Mouse (Mus musculus): ENCODE measurements around the gene Rad54l.

The Rad54l gene

DNA sequence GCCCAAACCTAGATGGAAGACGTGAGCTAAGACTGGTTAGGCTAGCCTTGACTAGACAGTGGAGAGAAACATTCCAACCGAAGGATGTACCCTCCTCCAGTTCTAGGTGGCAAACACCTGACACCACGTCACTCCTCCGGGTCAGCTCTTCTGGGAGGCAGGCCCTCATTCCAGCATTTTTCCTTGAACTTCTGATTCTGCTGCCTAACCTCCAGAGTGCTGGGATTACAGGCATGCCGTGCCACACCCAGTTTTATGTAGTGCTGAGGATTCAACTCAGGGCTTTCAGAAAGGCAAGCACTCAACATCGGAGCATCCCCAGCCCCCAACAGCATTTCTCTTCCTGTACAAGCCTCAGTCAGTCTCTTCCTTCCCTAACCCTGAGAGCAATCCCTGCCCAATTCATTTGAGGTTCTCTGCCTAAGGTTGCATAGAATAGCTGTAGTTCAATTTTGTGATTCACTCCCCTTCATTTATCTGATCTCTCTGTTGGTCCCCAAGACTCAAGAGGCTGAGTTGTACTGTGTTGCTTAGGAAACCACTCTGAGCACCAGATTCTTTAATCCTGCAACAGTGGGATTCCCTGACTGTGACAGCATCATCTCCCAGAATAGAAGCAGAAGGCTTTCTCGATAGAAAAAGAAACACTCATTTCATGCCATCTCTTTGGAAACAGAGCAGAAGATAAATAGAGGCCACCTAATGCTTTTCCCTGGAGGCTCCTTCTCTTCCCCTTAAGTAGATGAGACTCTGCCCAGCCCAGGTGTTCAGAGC, 17.5 kb upstream of the Rad54l start:
- DNase-seq (ENCODE audit: low spot score), result no peak

DNA sequence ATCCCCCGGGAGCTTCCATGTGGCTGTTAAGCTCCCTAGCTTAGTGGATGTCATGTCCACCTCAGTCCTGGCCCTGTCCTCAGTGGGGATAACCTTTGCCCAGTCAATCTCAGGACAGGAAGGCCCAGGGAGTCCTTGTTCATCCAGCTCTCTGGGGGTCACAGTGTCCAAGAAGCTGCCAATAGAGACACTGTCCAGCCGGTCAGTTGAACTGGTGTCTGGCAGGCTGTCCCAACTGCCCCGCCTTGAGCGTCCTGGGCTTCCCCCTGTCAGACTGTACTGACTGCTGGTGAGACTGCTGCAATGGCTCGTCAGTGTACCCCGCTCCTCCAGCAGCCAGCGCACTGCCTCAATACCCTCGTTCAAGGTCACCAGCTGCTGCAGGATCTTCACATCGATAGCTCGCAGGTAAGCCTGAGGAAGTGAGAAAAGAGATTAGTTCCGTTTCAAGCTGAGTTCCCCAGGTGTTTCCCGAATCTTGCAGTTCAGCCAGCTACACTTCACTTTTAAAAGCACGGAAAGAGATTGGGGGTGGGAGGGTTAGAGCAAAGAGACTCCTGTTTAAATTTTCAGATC, 14.0 kb upstream of the Rad54l start:
- DNase-seq (ENCODE audit: low spot score), result no peak

DNA sequence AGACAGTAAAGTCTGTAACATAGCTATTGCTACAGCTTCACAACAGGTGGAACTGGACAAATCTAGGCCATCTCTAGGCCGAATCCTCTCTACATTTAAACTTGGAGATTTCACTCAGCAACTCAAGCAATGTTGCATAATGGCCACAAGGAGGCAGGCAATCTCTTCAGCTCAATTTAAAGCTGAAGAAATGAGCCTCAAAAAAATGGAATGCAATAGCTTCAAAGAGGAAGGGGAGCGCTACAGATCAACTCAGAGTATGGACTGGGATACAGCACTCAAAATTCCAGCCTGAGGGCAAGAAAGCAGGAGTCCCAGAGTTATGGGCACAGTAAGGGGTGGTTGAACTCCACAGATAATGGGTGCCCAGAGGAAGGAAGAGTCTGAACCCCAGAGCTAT, 11.5 kb upstream of the Rad54l start:
- no peak for DNase-seq (ENCODE audit: low spot score)

DNA sequence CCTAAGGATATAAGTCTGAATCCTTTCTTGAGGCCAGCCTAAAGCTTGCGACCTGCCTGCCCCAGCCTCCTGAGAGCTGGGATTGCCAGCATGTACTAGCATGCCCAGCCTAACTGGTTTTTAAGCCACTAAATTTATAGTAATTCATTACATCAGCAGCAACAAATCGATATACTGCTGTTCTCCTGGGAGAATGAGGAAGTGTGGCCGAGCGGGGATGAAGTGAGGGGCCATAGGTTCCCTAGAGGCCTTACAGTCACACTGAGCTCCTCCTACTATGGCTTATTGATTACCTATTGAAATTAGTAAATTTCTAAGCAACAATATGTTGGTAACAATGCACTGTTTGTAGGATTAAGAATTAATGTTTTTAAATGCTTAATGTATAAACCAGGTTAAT, 9.6 kb upstream of the Rad54l start:
- DNase-seq (ENCODE audit: low spot score), result no peak

DNA sequence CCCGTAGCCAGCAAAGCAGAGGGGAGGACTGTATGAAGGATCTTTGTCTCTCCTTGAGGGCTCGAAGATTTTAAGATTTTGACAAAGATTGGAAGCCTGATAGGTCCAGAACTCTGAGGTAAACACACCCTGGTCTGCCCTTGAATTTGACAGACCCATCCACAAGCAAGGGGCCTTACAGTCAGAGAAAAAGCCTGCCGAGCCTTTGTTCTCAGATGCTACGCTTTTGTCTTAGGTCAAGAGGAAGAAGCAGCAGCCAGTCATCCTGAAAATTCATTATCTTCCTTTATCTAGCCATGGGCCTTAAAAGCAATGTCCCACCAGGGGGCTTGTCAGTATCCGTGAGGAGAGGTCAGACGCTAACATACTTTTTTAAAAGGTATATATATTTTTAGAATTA, 4.5 kb upstream of the Rad54l start:
- DNase-seq (ENCODE audit: low spot score), result no peak

DNA sequence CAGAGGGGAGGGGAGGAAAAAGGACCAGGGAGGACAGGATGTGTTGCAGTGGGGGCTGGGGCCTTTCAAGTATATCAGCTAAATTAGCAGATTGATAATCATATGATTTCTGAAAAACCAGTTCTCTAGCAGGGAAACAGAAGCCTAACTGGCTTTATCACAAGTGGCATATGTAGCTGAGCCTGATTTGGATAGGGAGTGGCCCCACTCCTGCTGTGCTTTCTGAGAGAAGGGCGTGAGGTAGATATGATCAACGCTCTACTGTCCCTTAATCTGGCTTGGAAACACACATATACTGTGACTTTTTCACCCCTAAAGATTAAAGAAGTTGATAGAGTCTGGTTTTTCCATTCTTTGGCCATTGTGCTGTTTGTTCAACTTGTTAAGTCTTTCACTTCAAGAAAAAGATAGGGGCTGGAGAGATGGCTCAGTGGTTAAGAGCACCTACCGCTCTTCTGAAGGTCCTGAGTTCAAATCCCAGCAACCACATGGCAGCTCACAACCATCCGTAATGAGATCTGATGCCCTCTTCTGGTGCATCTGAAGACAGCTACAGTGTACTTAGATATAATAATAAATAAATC, 2.4 kb upstream of the Rad54l start:
- DNase-seq (ENCODE audit: low spot score), result peak; percentile 50

DNA sequence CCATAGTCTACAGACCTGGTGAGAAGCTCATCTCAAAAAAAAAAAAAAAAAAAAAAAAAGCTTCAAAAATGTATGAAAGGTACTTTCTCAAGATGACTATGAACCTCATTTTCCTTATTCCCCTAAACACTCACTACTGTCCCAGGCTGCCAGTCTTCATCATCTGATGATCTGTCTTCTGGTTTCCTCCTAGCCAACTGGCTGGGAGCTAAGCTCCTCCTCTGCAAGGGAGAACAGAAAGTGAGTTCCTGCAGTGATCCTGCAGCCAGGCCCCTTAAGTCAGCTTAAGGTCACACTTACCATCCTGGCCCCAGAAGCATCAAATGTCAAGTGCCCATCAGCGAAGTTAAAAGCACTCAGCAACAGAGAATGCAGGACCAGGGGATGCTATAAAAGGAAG, 728 bp downstream of the Rad54l start:
- DNase-seq (ENCODE audit: low spot score), result peak; percentile 46

DNA sequence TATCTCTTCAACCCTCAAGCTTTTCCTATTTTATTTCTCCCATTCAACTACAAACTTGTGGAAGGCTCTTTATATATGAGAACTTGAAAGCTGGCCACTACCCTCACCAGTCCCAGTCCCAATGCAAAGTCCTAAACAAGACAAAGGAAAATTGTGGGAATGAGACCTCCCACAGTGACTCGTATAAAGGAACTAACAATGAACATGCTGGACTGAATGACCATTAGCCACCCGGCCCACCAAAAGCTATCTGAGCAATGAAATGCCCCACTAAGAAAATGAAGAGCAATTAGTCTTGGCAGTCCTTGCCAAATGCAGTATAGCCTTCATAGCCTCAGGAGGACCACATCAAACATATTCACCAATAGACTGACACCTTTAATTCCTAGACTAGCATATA, 12.0 kb downstream of the Rad54l start:
- no peak for DNase-seq (ENCODE audit: low spot score)

DNA sequence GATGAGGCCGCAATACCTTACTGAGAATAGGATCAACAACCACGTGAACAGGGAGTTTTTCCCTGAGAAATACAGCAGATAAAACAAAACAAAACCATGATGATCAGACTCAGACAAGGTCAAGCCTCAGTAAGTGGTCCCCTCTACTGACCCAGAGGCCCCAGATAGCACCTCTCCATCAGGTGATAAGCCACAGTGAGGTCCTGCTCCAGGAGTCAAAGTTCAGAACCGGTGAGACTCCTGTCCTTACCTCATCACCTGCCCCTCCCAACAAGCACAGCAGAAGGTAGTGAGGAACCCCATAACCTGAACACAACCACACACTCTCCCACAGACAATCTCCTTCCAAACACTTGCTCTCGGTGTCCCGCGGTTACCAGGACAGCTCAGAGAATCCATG, 12.8 kb downstream of the Rad54l start:
- no peak for DNase-seq (ENCODE audit: low spot score)

DNA sequence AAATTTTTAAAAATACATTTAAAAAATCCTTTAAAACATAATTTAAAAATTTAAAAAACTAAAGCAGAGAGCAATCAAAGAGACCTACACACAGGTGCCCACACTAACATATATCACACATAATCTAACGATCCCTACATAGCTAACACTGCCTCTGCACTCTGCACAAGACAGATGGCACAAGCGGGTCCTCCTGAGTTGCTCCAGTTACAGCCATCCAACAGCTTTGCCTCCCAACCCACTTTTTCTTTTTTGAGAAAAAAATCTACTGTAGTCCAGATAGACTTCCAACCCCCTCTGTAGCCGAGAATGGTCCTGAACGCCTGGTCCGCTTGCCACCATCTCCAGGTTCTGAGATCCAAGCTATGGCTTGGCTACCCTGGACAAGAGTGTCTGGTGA, 18.2 kb downstream of the Rad54l start:
- no peak for DNase-seq (ENCODE audit: low spot score)

DNA sequence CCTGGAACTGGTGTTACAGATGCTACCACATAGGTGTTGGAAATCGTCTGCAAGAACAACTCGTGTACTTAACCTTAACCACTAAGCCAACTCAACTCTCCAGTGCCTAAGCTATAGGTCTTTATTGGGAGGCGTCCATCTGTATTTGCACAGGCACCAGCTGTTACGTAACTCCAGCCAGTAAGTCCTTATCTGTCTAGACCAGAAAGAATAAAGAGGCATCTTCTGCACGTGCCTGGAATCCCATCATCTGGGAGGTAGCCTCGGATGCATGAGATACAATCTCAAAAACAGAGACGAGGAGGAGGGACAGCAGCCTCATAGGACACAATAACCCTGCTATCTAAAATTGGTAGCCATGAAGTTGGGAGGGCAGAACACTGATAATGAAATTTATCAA, 22.5 kb downstream of the Rad54l start:
- peak; percentile 60 for DNase-seq (ENCODE audit: low spot score)

DNA sequence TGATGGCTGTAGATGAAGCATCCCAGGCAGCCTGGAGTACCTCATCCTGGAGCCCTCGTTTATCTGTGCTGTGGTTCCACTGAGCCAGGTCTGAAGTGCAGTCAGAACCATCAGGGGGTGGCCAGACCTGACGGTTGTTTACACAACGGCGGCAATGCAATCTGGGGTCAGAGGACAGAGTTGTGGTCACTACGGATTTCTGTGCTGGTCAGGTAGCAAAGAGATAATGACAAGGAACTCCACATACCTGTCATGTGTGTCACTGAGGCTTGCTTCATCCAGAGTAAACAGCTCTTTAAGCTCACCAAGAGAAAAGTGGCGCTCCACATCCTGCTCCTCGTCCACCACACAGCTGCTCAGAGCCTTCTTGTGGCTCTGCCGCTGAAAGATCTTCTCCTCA, 26.3 kb downstream of the Rad54l start:
- no peak for DNase-seq (ENCODE audit: low spot score)

DNA sequence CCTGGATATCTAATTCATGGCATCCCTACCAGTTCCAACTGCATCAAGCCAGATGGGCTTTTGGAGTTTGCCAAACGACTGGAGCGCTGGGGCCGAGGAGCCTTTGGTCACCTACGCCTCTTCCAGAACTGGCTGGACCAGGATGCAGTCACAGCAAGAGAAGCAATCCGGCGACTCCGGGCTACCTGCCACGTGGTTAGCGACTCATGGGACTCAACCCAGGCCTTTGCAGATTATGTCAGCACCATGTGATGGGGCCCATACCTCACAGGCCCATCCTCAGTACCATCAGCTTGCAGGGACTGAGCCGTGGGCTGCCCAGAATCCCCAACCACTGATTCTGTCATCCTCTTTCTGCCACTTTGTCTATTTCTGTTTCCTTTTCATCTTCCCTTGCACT, 27.2 kb downstream of the Rad54l start:
- no peak for DNase-seq (ENCODE audit: low spot score)

DNA sequence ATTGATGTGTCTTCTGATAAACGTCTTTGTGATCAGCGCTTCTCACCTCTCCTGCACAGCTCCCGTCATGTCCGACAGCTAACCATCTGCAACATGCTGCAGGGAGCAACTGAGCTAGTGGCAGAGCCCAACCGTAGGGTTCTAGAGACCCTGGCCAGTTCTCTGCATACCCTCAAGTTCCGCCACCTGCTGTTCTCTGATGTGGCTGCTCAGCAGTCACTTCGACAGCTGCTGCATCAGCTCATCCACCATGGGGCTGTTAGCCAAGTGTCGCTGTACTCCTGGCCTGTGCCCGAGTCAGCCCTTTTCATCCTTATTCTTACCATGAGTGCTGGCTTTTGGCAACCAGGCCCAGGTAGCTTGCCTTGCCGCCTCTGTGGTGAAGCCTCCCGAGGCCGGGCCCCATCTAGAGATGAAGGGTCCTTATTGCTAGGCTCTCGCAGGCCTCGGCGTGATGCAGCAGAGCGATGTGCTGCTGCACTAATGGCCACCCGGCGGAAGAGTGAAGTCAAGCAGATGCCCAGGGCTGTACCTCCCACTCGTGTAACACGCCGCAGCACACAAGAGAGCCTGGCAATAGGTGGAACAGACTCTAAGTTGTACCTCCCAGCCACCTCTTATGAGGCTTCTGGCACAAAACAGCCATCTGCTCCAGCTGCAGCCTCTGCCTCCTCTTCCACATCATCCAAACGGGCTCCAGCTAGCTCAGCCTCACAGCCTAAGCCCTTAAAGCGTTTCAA, 34.8 kb downstream of the Rad54l start:
- no peak for DNase-seq (ENCODE audit: low spot score)

DNA sequence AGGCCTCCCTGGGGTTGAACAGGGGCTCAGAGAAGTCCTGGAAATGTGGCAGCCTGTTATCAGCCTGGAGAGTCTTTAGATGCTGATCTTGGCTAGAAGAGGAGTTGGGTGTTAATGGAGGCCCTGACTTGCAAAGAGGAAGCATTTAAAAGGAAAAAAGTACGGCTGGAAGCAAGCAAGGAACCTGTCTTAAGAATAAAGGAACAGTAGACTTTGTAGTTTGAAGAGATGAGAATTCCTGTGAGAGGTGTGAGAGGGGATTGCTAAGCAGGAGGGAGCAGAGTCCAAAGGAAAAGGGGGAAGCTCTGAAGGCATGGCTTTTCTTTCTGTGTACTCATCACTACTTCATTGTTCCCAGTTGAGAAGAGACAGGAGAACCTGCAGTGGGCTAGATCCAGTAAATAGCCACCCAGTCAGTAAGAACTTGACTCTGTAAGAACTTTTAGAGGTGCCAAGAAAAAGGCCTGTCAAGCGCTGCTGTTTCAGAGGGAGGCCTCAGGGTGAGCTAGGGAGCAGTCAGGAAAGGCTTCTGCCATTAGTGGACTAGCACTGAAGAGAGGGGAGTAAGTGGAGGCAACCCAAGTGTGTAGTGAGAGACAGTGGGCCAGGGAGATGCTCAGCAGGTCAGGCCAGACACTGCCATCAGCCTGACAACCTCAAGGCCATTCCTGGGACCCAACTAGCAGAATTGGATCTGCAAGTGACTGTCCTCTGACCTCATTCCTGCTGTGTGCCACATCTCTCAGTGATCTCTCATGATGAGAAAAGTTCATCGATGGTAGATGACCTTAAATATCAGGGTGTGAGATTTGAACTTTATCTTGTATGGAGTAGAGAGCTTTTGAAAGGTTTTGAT, 46.0 kb downstream of the Rad54l start:
- peak; percentile 45 for DNase-seq (ENCODE audit: low spot score)

DNA sequence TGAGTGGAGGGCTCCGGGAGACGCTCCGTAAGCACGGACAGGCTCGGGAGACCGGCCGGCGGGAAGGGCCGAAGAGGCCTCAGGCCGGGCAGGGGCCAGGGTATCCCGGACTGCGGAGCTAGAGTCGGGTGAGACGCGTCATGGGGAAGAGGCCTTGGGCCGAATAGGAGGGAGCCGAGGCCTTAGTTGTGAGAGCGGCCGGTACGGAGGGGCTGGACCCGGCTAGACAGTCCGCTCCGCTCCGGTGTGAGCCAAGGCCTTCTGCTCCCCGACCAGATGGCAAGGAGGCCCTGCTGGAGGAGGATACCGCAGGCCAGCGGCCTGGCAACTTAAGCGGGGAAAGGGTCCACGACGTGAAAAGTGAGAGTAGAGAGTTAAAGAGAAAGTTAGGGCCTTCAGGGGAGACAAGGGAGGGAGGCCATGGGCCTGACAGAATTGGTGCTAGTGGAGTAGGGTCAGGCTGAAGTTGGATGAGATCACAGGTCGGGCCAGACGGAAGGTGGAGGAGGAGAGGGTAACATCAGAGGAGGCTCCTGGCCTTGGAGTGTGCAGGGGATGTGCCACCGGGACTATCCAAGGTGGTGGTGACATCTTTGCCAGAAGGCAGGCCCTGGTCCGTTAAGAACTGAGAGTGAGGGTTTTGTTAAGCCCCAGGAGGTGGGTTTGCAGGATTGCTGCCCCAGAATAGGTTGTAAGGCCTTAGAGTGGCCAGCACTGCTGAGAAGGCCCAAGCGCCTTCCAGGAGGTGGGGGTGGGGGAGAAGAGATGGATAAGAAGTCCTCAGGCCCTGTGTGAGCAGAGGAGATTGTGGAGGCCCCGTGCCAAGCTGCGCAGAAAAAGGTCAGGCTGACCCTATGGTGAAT, 46.9 kb downstream of the Rad54l start:
- peak; percentile 54 for DNase-seq (ENCODE audit: low spot score)

DNA sequence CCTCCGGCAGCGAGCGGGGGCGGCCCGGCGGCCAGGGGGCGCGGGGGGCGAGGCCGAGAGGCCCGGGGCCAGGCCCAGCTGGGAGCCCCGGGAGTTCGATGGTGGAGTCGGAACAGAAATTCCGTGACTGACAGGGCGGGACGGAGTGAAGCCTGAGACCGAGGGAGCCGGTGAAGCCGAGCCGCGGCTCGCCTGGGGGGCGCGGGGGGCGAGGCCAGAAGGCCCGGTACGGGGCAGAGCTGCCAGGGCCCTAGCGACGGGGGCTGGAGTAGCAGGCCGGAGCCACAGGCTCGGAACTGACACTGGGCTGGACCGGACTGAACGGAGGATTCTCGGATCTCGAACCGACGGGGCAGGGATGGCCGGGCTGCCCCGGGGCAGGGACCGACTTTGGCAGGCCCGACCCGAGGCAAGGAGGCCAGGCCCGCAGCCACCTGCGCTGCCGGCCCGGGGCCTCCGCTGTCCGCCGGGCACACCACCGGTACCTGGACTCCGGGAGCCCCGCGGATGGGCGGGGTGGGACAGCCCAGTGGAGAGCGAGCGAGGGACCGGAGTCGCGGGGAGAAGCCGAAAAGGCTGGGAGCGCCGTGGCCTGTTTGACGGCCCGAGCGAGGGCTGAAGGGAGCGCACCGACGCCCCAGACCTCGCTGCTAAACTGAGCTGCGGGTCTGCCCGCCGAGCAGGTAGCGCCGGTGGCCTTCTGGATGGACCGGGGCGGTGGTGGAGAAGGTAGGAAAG, 47.7 kb downstream of the Rad54l start:
- peak; percentile 49 for DNase-seq (ENCODE audit: low spot score)

DNA sequence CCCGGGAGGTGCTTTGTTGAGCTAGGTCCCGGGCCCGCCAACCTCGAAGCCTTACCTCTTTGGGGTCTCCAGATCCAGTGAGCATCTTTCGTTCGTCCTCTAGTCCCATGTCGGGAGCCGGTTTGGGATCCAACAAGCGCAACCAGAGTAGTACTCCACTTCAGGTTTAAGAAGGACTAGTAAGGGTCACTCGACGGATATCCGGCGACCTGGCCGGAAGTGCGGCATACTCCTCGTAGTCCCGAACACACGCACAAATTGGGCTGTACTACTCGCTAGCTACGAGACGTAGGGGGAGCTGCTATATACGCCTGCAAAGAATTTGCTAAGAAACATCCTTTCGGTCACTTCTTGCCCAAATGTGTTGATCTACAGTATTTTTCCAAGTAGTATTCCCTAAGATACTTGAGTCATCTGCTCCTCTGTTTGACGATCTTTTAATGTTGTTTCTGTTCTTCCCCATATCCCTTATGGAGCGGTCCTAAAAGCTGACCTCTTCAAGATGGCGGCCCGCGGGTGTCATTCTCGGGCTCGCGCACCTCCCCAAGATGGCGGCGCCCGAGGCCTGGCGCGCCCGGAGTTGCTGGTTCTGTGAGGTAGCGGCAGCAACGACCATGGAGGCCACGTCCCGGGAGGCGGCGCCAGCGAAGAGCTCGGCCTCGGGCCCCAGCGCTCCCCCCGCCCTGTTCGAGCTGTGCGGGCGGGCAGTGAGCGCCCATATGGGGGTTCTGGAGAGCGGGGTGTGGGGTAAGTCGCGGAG, 48.4 kb downstream of the Rad54l start, which contains the start of the genes Uqcrh and Lrrc41:
Uqcrh (minus strand) TSS at position 211 of the 760 bp plus-strand sequence.
Lrrc41 (plus strand) TSS at position 409 of the 760 bp plus-strand sequence.
- peak; percentile 98 for DNase-seq (ENCODE audit: low spot score)

DNA sequence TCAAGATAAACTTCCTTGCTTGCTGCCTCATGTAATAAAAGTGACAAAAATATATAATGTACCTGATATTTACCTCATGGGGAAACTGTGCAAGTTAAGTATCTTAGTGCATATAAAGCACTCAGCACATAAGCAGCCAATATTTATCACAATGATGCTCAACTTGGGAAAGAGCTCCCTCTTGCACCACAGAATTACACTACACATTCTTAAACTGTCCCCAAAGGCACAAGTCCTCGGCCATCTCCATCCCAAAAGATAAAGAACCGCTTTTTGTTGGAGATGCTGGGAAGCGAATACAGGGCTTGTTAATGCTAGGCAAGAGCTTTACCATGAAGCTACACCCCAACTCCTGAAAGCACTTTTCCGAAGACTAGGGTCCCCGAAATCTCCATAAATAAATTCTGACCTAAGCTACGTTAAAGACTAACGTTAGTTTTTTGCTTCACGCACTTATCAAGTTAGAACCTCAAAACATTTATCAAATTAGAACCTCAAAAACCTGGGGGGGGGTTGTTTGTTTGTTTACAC, 49.3 kb downstream of the Rad54l start:
- DNase-seq (ENCODE audit: low spot score), result peak; percentile 56
